Mouse (Mus musculus) T-cell, adult 2 months (primary cell): ENCODE measurements around the gene Gfod2.

Source experiments
- DNase-seq: peaks from one replicate; pipeline ENCODE4 v3.0.0; 2022; ENCODE audit warnings: low spot score

Gfod2 gene

DNA sequence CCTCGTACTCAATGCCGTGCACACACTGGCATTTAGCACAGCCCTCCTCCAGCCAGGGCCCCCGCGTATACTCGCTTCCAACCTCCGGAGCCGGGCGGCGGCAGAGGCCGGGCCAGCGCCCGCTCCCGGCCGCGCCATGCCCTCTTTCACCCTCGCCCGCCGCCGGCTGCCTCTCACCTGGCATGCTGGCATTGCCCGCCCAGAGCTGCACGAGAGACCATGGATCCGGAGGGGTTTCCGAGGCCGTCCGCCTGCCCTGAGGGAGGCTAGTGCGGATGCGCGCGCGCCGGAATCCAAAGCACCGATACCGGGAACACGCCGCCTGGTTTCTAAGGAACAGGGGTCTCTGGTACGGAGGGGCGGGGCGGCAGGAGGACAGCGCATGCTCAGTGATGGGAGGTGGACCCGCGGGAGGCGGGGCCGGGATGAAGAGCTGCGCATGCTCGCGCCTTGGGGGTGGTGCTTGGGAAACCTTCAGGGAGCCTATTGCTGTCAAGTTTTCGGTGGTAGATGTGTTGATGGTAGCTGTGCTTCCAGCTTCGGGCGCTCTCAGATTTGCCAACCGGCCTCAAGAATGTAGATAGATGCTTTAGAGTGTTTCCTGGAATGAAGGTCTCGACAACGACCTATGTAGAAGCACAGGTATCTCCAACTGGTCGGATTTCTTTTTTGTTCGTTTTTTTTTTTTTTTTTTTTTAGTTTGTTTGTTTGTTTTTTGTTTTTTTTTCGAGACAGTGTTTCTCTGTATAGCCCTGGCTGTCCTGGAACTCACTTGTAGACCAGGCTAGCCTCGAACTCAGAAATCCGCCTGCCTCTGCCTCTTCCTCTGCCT is at the start of gene Gfod2:
Gene Gfod2 (minus strand): TSS at position 388 of the 832 bp plus-strand sequence.
- DNase-seq, result peak; percentile 96

DNA sequence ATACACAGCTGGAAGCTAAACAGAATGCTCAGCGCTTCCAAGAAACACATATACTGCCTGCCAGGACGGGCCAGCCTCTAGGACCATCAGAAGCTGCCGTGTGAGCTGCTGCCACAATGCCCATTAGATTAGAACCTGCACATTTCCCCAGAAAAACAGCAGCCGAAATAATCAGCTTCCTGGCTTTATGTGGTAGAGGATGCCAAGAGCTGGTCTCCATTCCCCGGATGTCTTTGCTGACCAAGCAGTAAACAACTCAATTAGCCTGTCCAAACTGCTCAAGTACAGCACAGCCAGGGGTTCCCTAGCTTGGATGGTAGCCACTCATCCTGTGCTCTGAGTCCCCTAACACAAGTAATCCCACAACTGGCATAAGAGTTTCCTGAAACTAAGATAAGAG is 49.3 kb upstream of the Gfod2 start:
- DNase-seq, result no peak

DNA sequence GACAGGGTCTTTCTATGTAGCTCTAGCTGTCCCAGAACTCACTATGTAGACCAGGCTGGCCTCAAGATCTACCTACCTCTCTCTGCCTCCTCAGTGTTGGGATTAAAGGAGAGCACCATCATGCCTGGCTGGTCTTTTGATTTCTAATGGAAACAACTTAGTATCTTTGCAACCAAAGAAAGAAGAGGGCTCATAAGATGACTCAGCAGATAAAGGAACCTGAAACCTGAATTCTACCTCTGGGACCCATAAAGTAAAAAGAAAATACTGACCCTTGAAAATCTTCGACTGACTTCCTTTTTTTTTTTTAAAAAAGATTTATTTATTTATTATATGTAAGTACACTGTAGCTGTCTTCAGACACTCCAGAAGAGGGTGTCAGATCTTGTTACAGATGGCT is 47.5 kb upstream of the Gfod2 start:
- DNase-seq, result no peak

GRCm38 (mm10) chr8:105805346-105805745 is 46.9 kb upstream of the Gfod2 start:
- no peak for DNase-seq

- no peak for DNase-seq
Observed at GRCm38 (mm10) chr8:105804797-105805196, 46.3 kb upstream of the Gfod2 start.

DNA sequence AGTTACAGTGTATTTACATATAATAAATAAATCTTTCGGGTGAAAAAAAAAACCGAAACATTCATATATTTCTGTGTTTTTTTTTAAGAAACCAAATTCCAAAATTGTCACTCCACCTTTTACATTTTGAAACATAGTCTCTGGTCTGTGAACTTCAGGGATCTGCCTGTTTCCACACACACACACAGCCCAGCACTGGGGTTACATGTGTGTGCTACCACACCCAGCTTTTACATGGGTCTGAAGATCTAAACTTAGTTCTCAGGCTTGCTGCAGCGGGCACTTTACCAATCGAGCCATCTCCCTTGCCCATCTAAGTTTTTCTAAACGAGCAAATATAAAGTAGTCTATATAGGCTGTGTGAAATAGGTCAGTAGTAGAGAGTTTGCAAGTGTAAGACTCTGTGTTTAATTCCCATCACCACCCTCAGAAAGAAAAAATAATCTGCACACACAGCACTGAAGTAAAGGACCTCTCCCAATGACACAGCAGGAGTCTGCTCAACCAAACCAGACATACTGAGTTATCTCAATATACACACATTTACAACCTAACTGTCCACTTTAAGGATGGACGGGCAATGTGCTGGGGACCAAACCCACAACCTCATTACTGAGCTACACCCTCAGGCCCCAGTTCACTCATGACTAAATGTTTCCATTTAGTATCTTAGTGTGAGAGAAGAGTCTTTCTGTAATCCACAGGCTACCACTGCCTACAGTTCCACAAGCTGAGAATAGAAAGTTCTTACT is 42.9 kb upstream of the Gfod2 start:
- DNase-seq, result no peak

DNA sequence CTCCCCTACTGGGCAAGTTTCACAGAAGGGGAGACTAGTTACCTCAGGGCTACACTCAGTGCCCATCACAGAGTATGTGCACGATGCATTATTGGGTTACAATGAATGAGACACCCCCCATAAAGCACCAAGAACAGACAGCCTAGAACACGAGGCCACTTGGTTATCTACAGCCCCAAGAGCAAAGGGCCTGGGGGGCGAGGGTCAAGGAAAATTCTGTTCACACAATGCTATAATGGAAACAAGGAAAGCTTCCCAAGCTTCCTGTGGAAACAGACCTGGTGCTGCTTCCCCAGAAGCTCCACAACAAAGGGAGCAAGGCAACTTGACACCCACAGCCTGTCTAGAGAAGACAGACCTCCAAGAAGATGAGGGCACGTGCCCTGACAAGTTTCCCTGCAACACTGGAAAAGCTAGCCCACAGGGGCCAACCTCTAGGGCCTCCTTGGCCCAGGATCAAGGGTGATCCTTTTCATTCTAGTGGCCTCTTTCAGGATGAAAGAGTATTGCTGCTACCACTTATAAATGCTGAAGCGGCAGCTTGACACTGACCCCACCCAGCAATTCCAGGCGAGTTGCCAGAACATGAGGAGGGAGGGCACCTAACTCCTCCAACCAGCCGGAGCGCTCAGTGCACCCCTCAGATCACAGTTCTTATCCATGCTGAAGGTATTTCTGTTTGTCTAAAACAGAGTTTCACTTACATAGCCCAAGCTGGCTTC is 40.8 kb upstream of the Gfod2 start:
- no peak for DNase-seq

DNA sequence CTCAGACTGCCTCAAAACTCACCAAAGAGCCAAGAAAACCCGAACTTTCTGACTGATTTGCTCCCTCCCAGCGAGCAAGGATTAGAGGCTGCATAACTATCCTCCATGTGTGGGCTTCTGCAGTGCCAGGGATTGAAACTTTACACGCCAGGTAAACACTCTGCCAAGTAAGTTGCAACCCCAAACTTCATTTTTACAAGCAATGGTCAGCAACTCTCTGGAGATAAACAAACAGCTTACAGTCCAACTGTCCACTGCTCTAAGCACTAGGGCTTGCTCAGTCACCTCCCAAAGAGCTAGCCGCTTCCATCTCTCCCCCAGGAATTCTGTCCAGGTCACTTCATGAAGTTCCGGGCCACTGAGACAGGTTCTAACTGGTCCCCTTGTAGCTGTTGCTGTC is 39.9 kb upstream of the Gfod2 start:
- no peak for DNase-seq

- no peak for DNase-seq
Observed at GRCm38 (mm10) chr8:105795785-105796184, 37.3 kb upstream of the Gfod2 start.

GRCm38 (mm10) chr8:105794009-105794598 is 35.6 kb upstream of the Gfod2 start:
- no peak for DNase-seq

- no peak for DNase-seq
Observed at GRCm38 (mm10) chr8:105793331-105793730, 34.9 kb upstream of the Gfod2 start.

GRCm38 (mm10) chr8:105789626-105790025 is 31.2 kb upstream of the Gfod2 start:
- DNase-seq, result no peak

DNA sequence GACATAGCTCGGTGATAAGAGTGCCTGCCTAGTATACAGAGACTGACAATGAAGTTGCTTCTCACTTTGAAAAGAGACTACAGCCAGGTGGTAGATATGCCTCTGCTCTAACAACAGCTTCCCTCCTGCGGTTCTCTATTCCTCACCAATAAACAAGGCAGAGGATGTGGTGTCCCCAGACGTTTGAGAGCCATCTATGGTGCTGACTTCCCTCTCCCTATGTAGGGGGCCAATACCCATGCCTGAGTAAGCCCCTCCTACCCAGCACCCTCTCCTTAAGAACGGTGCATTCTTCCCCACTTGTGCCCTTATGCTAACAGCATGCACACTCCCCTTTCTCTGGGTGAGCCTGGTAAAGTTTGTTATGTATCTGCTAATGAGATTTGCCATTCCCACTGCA is 30.5 kb upstream of the Gfod2 start:
- DNase-seq, result peak; percentile 61

GRCm38 (mm10) chr8:105788241-105788640 is 29.8 kb upstream of the Gfod2 start:
- DNase-seq, result peak; percentile 66

- no peak for DNase-seq
Observed at GRCm38 (mm10) chr8:105780298-105780697, 21.8 kb upstream of the Gfod2 start.

- no peak for DNase-seq
Observed at GRCm38 (mm10) chr8:105777833-105778232, 19.4 kb upstream of the Gfod2 start.

GRCm38 (mm10) chr8:105774498-105774897 is 16.0 kb upstream of the Gfod2 start:
- no peak for DNase-seq

- DNase-seq, result no peak
Observed at GRCm38 (mm10) chr8:105773441-105773861, 15.0 kb upstream of the Gfod2 start.

GRCm38 (mm10) chr8:105771398-105772175 is 13.1 kb upstream of the Gfod2 start:
- no peak for DNase-seq

DNA sequence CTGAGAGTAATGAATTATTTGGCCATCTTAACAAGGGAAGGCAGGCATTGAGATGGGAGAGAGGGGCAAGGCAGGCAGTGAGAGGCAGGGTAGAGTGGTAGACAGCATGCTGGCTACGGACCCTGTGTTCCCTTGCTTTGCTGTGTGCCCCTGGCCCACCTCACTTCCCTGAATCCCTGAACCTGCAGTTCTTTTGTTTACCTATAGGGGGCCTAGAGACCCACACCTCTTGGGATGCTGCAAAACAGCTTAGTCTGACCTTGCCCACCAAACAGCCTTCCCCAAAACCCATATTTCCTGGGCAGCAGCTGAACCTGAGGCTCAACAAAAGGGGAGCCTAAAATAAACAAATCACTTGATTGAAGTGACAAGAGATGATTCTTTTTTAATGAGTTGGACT is 12.1 kb upstream of the Gfod2 start:
- peak; percentile 20 for DNase-seq

DNA sequence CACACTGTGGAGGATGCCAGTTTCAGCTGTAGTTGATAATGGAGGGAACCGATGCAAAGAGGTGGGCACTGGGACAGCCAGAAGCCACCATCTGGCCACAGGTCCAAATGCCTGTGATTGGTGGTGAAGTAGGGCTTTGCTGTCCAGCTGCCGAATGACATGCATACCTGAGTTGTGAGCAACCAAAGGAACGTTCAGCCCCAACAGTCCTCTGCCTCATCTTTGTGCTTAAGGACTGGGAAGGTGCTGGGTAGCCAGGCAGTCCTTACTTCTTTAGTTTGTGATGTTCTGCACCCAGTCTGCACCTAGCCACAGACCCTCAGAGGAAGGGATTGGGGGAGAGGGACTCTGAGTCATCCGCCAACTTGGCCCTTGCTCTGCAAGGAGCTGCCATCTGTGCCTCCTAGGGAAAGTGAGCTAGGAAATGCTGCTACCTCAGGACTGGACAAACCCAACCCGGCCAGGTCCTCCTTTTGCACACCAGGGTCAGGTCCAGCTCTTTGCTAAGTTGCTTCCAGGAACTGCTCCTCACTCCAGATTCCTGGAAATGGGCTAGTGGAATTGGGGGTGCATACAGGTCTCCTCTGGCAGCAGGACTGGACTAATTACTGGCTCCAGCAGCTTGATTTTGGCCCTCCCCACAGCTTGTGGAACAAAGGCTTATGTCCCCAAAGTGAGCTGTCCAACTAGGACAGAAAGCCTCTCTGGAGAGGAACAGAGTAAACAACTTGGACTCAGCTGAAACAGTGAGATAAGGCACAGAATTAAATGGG is 10.2 kb upstream of the Gfod2 start:
- no peak for DNase-seq
